Mouse (Mus musculus) heart, postnatal 0 days (tissue): Measurements from ENCODE around the gene Yjefn3.

Experiments used
- CTCF ChIP-seq: IDR thresholded peaks from 2 replicates; pipeline ENCODE4 v1.5.1; 2016; ENCODE audit warnings: antibody characterized with exemption, control low read depth, low read depth
- EP300 ChIP-seq: IDR thresholded peaks from 2 replicates; pipeline ENCODE4 v1.6.1; 2016; ENCODE audit warnings: antibody characterized with exemption, low read depth

GRCm38 (mm10) chr8:69877992-69878391, 24.5 kb downstream of the Yjefn3 start:
- no peak for TF ChIP-seq CTCF
- no peak for TF ChIP-seq EP300
